Mouse (Mus musculus) WW6 (cell line): ENCODE measurements around the gene Hist1h3e.
"Not testable (repeated sequence)": the region's sequence is repeated elsewhere in the genome, so short reads cannot be mapped to it uniquely, and the experiment has no call there.

Source experiments
- DNase-seq: peaks from one replicate; pipeline ENCODE4 v3.0.0-alpha.2; 2013; ENCODE audit warnings: low read depth, low spot score

The Hist1h3e gene

DNA sequence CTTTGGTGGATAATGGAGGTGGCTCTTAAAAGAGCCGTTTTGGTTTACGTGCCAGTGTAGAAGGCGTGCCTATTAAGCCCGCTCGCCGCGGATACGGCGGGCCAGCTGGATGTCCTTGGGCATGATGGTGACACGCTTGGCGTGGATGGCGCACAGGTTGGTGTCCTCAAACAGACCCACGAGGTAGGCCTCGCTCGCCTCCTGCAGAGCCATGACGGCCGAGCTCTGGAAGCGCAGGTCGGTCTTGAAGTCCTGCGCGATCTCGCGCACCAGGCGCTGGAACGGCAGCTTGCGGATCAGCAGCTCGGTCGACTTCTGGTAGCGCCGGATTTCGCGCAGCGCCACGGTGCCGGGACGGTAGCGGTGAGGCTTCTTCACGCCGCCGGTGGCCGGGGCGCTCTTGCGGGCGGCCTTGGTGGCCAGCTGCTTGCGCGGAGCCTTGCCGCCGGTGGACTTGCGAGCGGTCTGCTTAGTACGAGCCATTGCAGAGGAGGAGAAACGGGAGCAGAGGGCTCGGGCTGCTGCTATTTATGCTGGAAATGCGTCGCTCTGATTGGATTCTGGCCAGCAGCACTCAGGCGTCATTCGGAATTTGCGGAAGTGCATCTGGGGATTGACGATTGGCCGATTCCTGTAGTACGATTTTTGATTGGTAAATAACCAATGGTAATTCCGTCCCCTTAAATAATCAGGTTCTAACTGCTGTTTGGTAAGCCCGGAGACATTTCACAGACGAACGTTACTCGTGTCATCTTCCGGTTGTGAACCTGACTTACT, at the start of gene Hist1h3e:
TSS of gene Hist1h3e (minus strand) at position 487 of the 777 bp plus-strand sequence.
- not testable (repeated sequence) for DNase-seq

- no peak for DNase-seq
Observed at GRCm38 (mm10) chr13:23611638-23612037, 49.5 kb upstream of the Hist1h3e start.

DNA sequence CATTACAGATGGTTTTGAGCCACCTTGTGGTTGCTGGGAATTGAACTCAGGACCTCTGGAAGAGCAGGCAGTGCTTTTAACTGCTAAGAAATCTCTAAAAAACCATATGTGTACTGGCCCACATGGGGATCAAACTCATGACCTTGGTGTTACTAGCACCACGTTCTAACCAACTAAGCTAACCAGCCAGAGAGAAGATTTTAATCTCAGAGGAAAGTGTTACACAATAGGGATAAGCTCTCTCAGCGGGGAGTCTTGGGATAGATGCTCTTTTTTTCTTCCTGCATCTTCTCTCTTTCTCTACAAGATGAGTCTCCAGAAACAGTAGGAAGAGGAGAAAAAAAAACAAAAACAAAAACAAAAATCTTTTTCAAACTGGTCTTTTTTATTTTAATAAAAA, 48.2 kb upstream of the Hist1h3e start:
- DNase-seq, result no peak

DNA sequence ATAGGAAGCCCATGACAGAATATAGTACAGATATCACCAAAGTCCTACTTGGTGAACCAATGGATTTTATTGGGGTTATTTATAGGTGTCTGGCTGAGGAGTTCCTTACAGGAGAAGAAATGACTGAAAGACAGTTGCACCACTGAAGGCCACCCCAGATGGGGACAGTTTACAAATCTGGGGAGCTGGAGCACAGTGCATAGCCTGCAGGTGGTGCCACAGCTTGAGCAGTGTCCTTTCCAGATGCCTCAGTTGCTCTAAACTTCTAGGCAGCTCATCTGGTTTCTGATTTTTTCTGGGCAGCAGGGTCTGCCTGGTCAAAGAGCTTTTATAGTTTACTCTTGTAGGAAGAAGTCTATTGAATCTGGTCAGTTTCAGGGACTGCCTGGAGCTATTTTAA, 47.7 kb upstream of the Hist1h3e start:
- DNase-seq, result no peak

DNA sequence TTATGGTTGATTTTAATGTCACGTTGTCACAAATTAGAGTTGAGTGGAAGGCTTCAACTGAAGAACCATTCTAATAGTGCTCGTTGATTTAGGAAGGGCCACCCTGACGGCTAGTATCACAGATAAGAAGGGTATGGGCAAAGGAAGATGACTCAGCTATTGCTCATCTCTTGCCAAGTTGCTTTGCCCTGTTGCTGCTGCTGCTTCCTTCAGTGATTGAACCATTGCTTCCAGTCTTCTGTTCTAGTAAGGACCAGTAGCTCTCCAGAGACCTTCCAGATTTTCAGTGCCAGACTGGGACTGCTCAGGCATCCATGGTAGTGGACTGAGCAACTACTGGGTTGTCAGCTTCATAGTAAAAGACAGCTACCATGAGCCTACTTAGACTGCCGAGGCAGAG, 47.0 kb upstream of the Hist1h3e start:
- no peak for DNase-seq

DNA sequence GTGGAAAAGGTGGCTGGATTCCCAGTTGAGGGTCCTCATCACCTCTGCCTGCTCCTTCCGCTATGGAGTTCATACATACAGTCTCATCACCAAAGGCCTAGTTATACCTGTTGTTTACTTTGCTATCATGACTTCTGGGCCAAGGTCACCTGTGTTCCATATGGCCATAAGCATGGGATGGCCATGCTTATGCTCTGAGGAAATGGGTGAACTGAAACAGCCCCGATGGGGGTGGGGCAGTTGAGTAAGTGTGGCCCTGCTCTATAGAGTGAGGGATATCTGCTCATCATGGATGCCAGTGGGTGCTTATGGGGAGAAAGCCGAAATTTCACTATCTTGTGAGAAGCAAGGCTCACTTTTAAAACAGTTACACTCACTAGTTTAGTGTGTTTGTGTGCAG, 42.9 kb upstream of the Hist1h3e start:
- DNase-seq, result no peak

DNA sequence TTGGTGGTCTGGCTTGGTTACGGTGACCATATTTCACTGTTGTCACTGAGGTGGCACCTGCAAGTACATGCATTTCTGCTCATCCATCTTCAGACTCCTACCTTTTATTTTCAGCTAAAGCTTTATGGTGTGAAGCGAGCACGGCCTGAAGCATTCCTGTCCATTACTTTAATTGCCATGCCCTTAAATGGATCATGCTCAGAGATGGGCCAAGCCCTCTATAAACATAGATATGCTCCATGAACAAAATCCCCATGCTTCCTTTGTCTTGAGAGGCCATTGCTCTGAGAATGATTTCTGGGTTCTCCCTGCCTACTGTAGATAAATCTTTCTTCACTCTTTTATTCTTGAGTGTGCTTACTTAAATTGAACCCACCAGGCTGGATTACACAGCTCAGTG, 42.3 kb upstream of the Hist1h3e start:
- no peak for DNase-seq

- DNase-seq, result no peak
Observed at GRCm38 (mm10) chr13:23603182-23603699, 41.1 kb upstream of the Hist1h3e start.

DNA sequence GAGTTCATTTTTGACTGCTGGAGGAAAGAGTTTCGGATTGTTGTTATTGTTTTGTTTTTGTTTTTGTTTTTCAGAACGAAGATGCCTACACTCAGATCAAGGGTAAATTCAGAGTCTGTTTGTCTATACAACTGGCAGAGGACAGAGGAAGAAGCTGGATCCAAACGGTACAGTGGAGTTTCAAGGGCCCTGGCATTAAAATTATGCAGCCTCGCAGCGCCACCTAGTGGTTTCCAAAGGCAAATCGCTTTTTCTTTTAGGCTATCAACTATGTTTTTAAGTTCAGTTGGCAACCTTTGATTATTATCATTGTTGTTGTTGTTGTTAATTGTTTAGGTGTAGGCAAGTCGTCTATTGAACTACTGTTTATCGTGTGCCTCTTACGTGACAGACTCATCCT, 35.8 kb upstream of the Hist1h3e start:
- DNase-seq, result no peak

DNA sequence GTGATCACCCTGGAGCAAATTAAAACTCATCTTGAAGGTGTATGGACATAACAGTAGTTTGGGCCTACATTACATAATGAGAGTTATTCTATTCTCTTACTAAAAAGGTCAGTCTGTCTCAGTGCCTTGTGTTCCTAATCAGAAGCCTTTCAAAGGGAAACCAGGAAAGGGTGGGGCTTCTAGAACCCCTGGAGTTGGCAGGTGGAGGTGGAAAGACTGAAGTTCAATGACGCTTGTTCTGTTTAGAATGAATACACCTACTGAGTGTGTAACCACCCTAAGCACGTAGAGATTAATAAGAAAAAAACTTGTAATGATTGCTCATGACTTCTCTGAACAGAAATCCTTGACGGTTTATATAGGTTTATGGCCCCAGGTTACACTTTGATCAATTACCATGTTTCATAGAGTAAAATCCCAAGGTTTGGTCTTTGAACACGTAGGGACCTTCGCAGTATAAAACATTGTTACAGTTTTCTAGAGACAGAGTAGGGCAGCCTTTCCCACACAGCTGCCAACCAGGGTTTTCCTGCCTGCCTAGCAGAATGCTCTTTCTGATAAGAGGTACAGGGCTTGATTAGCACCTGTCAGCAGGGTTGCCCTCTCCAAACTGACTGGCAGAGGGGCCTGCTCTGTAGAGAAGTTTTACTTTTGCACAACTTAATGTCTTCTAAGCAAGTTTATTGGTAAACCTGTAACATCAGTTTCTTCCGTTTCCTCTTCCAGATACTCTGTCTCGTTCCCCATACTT, 33.6 kb upstream of the Hist1h3e start:
- DNase-seq, result no peak

- DNase-seq, result no peak
Observed at GRCm38 (mm10) chr13:23595185-23595584, 33.0 kb upstream of the Hist1h3e start.

GRCm38 (mm10) chr13:23593051-23593770, 31.0 kb upstream of the Hist1h3e start:
- no peak for DNase-seq

GRCm38 (mm10) chr13:23592614-23593013, 30.4 kb upstream of the Hist1h3e start:
- DNase-seq, result no peak

DNA sequence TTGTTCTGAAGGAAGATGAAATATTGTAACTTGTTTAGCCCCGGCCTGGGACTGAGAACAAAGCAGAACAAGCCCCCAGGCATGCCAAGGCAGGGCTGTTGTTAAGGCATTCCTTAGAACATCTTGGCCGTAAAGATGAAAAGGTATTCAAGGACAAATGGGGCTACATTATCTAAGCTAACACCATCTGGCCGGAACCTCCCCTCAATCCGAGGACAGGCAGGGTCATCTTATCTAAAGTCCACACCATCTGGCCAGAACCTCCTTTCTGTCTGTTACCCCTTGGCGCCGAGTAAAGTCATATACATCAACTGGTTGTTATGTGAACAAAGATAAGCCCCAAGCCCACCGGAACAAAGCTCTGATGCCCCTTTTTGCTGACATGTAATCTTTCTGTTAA, 29.7 kb upstream of the Hist1h3e start:
- not testable (repeated sequence) for DNase-seq

DNA sequence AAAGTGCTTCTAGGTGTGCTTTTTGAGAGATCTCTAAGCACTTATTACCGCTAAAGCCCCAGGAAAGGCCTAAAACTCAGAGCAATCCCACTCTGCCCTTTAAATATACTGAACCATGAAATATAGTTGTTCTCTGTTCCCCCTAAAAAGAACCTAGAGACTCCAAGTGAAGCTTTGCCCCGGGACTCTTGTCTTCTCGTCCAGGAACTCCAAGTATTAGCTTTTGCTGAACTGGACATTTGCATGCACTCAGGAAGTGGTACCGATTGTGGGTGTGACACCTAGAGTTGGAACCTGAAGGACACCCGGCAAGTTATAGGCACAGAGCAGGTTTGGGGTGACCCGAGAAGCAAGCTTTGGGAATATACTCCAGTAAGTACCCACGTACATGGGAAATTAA, 29.0 kb upstream of the Hist1h3e start:
- no peak for DNase-seq

- no peak for DNase-seq
Observed at GRCm38 (mm10) chr13:23586940-23587225, 24.7 kb upstream of the Hist1h3e start.

- no peak for DNase-seq
Observed at GRCm38 (mm10) chr13:23586099-23586939, 24.1 kb upstream of the Hist1h3e start.

GRCm38 (mm10) chr13:23585442-23586098, 23.4 kb upstream of the Hist1h3e start:
- not testable (repeated sequence) for DNase-seq

- DNase-seq, result no peak
Observed at GRCm38 (mm10) chr13:23585029-23585441, 22.9 kb upstream of the Hist1h3e start.

GRCm38 (mm10) chr13:23584331-23584730, 22.2 kb upstream of the Hist1h3e start:
- no peak for DNase-seq
